Mouse (Mus musculus): Measurements from ENCODE around the gene Ajap1. TPM values are rescaled to one million over a fixed set of nuclear protein-coding genes. Genes with fewer than 3 reads are reported as not detected.

Ajap1 gene
- polyA plus RNA-seq, 1 experiment from 2014 or later = 0.49 TPM

DNA sequence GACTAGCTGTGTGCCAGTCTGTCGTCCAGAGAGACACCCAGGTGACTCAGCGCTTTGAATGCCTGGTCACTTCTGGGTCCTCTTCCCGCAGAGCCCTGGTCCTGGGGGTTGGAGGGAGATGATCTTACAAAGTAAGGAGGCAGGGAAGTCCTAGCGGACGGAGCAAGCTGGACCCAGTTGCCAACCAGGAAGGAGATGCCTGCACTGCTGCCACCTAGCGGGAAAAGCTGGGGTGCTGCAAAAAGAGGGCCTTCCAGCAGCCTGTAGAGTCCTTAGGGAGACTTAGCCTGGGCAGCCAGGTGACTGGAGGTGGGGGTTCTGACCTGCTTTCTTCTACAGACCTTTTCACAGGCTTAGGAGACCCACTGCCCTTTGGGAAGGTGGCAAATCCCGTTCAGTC, 1.8 kb upstream of the Ajap1 start:
- H3K36me3 ChIP-seq = no peaks in the 10 kb centered on the region
- ATAC-seq = peak; percentile 13; the same call in 1 of the 2 replicates
- no peaks in the 10 kb centered on the region; the same call in 1 of the 2 replicates for H3K4me1 ChIP-seq
- H3K4me3 ChIP-seq = no peak overlapping the region
- no peak overlapping the region for H3K4me2 ChIP-seq
- peaks cover 80% of the 10 kb centered on the region for H3K27me3 ChIP-seq (replicated peaks)
- no peak overlapping the region for H3K27ac ChIP-seq
- WGBS (ENCODE audit: insufficient replicate concordance) = 4% methylated on average over 7 of the region's 7 CpGs
- H3K9ac ChIP-seq = no peak overlapping the region
- H3K9me3 ChIP-seq (replicated peaks) = no peaks in the 10 kb centered on the region

DNA sequence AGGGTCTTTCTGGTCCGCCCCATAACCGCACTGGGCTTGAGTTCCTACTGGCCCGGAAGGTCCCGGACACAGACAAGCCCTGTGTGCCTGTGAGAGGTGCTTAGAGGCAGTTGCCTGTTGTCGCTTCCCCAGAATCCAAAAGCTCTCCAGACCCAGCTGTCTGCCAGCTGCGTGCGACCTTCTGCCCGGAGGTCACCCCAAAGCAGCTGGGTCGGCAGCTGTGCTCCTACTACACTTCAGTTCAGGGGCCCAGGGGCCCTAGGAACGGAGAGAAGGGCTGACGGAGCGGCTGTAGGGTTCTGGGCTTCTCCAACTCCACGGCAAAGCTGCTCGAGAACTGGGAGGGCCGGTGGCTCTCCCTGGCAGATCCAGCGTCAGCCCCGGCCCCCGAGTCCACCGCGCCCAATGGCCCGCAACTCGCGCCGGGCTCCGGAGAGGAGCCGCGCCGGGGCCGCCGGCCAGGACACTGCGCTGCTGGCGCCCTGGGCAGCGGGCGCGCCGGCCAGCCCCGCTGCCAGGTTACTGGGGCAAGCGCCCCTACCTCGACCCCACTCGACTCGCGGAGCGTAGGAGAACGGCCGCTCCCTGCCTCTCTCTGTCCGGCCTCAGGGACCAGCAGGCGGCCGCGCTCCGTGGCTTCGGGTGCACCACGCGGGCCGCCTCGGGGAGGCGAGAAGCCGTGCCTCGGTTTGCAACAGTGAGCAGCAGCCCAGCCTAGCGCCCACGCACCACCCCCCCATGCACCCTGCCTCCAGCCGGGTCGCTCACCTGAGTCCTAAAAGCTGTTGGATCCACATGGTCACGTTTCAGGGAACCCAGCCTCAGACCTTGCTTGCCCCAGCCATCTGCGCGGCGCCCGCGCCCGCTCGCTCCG, 1.0 kb downstream of the Ajap1 start:
- Histone ChIP-seq H3K4me2 (peak overlapping the region; percentile 47), H3K27me3 (replicated peaks) (peaks cover 96% of the 10 kb centered on the region), H3K4me3 (peak overlapping the region; percentile 38), H3K36me3 (no peaks in the 10 kb centered on the region), H3K4me1 (no peaks in the 10 kb centered on the region; the same call in 1 of the 2 replicates), H3K27ac (no peak overlapping the region), H3K9ac (no peak overlapping the region), H3K9me3 (replicated peaks) (no peaks in the 10 kb centered on the region)
- ATAC-seq = no peak
- 3% methylated on average over 63 of the region's 71 CpGs for WGBS (ENCODE audit: insufficient replicate concordance)

DNA sequence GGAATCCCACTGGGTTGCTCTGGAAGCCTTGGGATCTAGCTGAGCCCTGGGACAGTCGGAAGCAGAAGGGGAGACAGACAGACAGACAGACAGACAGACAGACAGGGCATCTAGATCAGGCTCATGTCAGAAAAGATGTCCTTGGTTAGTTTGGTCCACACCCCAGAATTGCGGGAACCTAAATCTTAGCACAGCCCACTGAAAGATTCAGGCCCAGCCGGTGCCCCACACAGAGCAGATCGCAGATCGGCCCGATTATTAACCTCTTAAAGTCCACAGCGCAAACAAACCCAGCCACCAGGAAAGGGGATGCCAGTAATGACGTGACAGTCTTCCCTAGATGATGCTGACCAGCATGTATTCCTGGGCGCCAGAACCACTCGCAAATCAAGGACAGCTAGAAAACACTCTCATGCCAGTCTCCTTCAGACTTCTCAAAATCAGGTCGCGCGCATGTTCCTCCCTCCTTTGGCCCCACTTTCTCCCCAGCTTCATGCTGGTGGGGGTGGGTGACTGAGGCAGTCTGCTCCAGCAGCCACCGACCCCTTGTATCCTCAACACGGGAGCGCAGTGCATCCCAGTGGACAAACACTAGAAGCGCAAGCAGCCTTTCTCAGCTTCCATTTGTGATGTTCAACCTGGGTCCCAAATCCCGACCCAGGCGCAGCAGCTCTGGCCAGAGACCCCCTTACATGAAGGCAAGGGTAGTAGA, 1.9 kb downstream of the Ajap1 start:
- Histone ChIP-seq H3K36me3 (no peaks in the 10 kb centered on the region), H3K4me1 (no peaks in the 10 kb centered on the region; the same call in 1 of the 2 replicates), H3K9ac (no peak overlapping the region), H3K4me2 (peak overlapping the region; percentile 47), H3K4me3 (peak overlapping the region; percentile 38; the same call in 1 of the 2 replicates), H3K27ac (no peak overlapping the region), H3K27me3 (replicated peaks) (peaks cover 93% of the 10 kb centered on the region), H3K9me3 (replicated peaks) (no peaks in the 10 kb centered on the region)
- 5% methylated on average over 19 of the region's 19 CpGs for WGBS (ENCODE audit: insufficient replicate concordance)
- ATAC-seq = no peak

DNA sequence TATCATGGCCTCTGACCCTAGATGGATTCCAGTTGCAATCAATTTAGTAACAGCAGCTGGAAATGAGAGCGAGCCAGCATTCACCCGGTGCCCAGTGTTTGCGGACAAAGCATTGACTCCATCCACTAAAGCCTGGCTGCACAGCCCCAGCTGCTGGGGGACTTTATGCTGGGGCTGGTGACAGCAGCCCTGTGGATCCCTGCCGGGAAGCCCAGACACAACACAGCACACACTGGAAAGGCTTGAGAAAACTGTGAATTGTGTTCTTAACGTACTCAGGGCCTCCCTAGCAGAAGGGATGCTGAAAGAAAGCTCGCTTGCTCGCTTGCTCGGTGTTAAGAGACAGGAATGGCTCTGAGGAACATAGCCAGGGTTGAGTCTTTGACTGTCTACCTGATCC, 3.5 kb downstream of the Ajap1 start:
- no peak for ATAC-seq
- Histone ChIP-seq H3K27me3 (replicated peaks) (peaks cover 79% of the 10 kb centered on the region), H3K36me3 (no peaks in the 10 kb centered on the region), H3K4me2 (no peak overlapping the region), H3K27ac (no peak overlapping the region), H3K4me1 (no peaks in the 10 kb centered on the region; the same call in 1 of the 2 replicates), H3K9me3 (replicated peaks) (no peaks in the 10 kb centered on the region), H3K9ac (no peak overlapping the region), H3K4me3 (no peak overlapping the region)
- WGBS (ENCODE audit: insufficient replicate concordance) = 40% methylated on average over 8 of the region's 8 CpGs

DNA sequence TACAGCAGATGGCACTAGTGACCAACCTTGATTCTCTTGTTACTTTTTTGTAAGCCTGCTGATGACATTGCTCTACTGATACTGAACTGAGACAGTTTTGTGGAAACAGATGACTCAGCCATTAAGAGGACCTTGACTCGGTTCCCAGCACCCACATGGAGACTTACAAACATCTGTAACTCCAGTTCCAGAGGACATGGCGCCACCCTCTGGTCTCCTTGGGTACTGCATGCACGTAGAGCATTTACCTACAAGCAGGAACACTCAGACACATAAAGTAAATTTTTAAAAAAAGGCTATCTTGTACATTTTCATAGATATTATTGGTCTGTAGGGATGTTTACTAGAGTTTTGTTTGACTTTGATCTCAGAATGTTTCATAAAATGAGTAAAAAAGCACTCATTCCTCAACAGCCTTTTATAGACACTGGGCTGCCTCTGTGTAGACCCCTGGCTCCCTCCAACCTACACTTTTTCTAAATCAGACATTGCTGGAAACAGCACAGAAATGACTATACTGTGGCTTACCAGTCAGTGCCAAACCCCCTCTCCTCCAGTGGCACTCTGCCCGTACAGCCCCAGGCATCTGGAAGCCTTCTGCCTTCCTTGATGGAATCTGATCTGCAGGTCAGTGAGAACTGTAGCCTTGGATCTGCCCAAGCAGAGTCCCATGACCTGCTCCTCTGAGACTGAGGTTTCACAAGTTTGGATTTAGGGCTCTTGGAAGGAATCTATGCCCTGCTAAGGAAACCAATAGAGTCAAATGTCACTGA, 8.9 kb downstream of the Ajap1 start:
- Histone ChIP-seq H3K4me2 (no peak overlapping the region), H3K4me1 (no peaks in the 10 kb centered on the region), H3K27ac (no peak overlapping the region), H3K4me3 (no peak overlapping the region), H3K36me3 (no peaks in the 10 kb centered on the region), H3K27me3 (replicated peaks) (peaks cover 24% of the 10 kb centered on the region), H3K9ac (no peak overlapping the region), H3K9me3 (replicated peaks) (peaks cover 18% of the 10 kb centered on the region)
- 52% methylated on average over 4 of the region's 4 CpGs for WGBS (ENCODE audit: insufficient replicate concordance)
- no peak for ATAC-seq

DNA sequence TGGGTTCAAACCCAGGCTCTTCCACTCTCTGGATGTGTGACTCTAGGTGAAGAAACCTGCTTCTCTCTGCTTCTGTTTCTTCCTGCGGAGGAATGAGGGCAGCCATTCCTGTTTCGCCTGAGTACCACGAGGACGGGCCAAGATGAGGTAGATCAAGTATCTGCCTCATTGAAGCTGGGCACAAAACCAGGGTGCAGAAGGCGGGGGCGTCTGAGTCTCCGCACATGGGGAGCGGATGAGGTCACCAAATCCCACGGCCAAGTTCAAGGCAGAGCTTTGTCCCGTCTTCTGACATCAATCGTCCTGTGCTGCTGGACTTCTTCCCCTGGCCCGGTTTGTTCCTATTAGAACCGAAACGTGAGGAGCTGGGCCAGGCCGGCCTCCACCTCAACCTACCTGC, 12.9 kb downstream of the Ajap1 start:
- no peaks in the 10 kb centered on the region for H3K36me3 ChIP-seq
- H3K9me3 ChIP-seq (replicated peaks) = peaks cover 18% of the 10 kb centered on the region
- 78% methylated on average over 15 of the region's 15 CpGs for WGBS (ENCODE audit: insufficient replicate concordance)
- no peak for ATAC-seq
- H3K27ac ChIP-seq = no peak overlapping the region
- no peaks in the 10 kb centered on the region for H3K27me3 ChIP-seq (replicated peaks)
- H3K4me3 ChIP-seq = no peak overlapping the region
- no peak overlapping the region for H3K4me2 ChIP-seq
- no peaks in the 10 kb centered on the region for H3K4me1 ChIP-seq
- H3K9ac ChIP-seq = no peak overlapping the region

DNA sequence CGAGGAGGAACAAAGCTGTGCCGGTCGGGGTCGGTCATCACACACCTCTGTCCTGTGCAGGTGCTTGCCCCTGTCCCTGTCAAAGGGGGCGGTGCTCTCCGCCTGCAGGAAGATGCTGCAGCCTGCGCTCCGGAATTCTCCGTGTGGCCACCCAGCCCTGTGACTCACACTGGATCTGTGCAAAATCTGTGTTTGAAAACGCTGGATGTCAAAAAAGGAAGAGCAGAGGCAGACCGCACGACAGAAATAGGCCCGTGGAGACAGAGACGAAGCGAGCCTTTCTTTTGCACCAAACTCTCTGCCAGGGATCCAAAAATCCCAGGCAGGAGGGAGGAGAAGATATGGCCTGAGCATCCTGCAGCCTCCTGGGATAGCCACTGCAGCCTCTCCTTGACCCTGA, 22.7 kb downstream of the Ajap1 start:
- Histone ChIP-seq H3K4me3 (no peak overlapping the region), H3K4me2 (no peak overlapping the region), H3K36me3 (no peaks in the 10 kb centered on the region), H3K9me3 (replicated peaks) (no peaks in the 10 kb centered on the region), H3K9ac (no peak overlapping the region), H3K27ac (no peak overlapping the region), H3K27me3 (replicated peaks) (no peaks in the 10 kb centered on the region), H3K4me1 (no peaks in the 10 kb centered on the region)
- 71% methylated on average over 15 of the region's 15 CpGs for WGBS (ENCODE audit: insufficient replicate concordance)
- ATAC-seq = no peak

DNA sequence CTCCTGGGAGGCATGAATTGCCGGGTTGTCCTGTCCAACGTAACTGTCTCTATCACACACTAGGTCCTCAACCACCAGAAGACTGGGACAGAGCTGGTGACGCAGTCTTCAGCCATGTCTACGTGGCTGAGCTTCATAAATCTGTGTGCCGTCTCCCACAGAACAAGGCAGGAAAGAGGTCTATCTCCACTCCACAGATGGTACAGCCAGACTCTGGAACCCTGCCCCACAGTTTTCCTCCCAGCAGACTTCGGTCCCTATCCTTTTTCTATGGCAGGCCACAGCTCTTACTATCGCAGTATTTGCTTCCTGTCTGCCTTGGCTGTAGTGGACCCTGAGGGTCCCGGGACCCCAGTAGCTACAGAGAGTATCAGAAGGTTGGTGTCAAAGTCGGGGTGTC, 23.1 kb downstream of the Ajap1 start:
- H3K9ac ChIP-seq = no peak overlapping the region

DNA sequence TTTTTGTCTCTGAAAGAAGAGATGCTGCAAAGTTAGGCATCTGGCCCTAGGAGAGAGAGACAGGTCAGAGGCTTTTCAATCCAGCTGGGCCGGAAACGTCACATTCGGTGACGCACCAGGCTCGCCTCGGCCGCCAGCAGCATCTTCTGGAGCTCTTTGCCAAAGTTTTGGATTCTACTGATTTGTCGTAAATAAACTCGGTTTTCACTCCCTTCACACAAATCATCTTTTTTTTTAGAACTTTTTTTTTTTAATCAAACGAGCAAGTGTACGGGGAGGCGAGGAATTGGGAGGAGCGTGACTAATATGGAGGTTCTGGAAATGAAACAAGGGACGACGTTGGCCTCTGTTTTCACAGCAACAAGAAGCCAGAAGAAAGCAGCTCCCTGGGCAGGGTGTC, 23.8 kb downstream of the Ajap1 start:
- Histone ChIP-seq H3K27ac (no peak overlapping the region), H3K27me3 (replicated peaks) (no peaks in the 10 kb centered on the region), H3K9me3 (replicated peaks) (no peaks in the 10 kb centered on the region), H3K4me3 (no peak overlapping the region), H3K36me3 (no peaks in the 10 kb centered on the region), H3K4me2 (no peak overlapping the region), H3K9ac (no peak overlapping the region), H3K4me1 (no peaks in the 10 kb centered on the region)
- WGBS (ENCODE audit: insufficient replicate concordance) = 76% methylated on average over 15 of the region's 15 CpGs
- no peak for ATAC-seq

More for the DNA sequence above, 23.1 kb downstream of the Ajap1 start:
- Histone ChIP-seq H3K36me3 (no peaks in the 10 kb centered on the region), H3K4me1 (no peaks in the 10 kb centered on the region), H3K4me3 (no peak overlapping the region), H3K27ac (no peak overlapping the region), H3K4me2 (no peak overlapping the region), H3K27me3 (replicated peaks) (no peaks in the 10 kb centered on the region), H3K9me3 (replicated peaks) (no peaks in the 10 kb centered on the region)
- WGBS (ENCODE audit: insufficient replicate concordance) = 75% methylated on average over 9 of the region's 9 CpGs
- no peak for ATAC-seq

DNA sequence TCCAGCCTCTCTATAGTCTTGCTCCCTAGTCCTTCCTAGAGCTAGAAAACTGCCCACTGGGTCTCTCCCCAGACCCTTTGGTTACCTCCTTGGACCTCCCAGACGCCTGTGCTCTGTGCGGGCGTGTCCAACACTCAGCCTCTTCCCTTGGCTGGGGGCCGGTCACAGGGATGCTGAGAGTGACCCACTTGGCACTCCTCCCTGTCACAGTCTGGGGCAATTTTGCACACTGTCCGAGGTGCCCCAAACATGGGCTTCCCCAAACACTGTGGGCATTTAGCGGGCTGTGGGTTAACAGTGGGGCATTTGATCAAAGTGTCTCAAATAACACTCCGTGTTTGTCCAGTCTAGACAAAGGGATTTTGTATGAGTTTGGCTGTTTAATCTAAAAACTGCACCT, 29.1 kb downstream of the Ajap1 start:
- ATAC-seq = no peak
- Histone ChIP-seq H3K27ac (no peak overlapping the region), H3K9ac (no peak overlapping the region), H3K4me1 (no peaks in the 10 kb centered on the region), H3K9me3 (replicated peaks) (0 out of 2 replicates have a peak, but pooled peaks cover 5% of the 10 kb centered on the region), H3K36me3 (no peaks in the 10 kb centered on the region), H3K27me3 (replicated peaks) (no peaks in the 10 kb centered on the region), H3K4me3 (no peak overlapping the region), H3K4me2 (no peak overlapping the region)
- 77% methylated on average over 7 of the region's 7 CpGs for WGBS (ENCODE audit: insufficient replicate concordance)

DNA sequence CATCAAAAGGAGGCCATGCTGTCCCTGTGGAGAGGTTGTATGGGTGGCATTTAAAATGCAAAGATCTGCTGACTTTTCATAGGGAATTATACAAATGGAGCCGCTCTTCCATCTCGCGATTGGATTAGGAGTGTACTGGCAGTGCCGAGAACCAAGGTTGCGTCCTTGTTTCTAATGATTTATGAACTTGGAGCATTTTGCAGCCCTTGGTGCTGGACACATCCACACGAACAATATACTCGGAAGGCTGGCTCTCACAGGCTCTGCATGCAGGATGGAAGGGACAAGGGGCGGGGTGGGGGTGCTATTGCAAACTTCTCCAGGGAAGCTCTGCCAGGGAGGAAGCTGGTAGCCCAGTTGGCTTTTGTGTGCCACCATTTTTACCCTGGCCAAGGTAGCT, 31.1 kb downstream of the Ajap1 start:
- 0 out of 2 replicates have a peak, but pooled peaks cover 5% of the 10 kb centered on the region for H3K9me3 ChIP-seq (replicated peaks)
- H3K27ac ChIP-seq = no peak overlapping the region
- no peak overlapping the region for H3K9ac ChIP-seq
- WGBS (ENCODE audit: insufficient replicate concordance) = 70% methylated on average over 8 of the region's 8 CpGs
- no peak for ATAC-seq
- no peaks in the 10 kb centered on the region for H3K4me1 ChIP-seq
- H3K36me3 ChIP-seq = no peaks in the 10 kb centered on the region
- H3K27me3 ChIP-seq (replicated peaks) = no peaks in the 10 kb centered on the region
- H3K4me3 ChIP-seq = no peak overlapping the region
- H3K4me2 ChIP-seq = no peak overlapping the region

DNA sequence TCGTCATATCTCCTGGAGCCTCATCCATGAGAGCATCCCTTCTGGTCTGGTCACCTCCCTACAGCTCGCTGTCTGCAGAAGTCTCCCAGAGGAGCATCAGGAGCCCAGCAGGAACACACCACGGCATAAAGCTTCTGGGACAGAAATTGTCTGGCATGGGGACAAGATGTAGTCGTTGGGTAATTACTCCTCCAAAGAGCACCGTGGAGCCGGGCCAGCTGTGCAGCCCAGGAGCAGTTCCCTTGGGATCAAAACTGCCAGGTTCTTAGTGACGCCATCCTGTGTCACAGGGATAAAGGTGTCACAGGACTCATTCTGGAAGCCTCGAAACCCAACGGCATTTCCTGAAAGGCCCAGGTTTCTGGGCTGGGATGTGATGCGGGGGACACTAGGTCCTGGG, 40.1 kb downstream of the Ajap1 start:
- H3K4me3 ChIP-seq = no peak overlapping the region
- H3K9me3 ChIP-seq (replicated peaks) = no peaks in the 10 kb centered on the region
- WGBS (ENCODE audit: insufficient replicate concordance) = 71% methylated on average over 10 of the region's 10 CpGs
- no peak overlapping the region for H3K4me2 ChIP-seq
- H3K9ac ChIP-seq = no peak overlapping the region
- H3K4me1 ChIP-seq = no peaks in the 10 kb centered on the region
- no peak overlapping the region for H3K27ac ChIP-seq
- no peaks in the 10 kb centered on the region for H3K36me3 ChIP-seq
- ATAC-seq = no peak
- H3K27me3 ChIP-seq (replicated peaks) = no peaks in the 10 kb centered on the region

All from liver, embryonic 12.5 days (tissue).